Mouse (Mus musculus) lung, adult 18-20 months (tissue): ENCODE measurements around the gene Rela.
A peak's percentile ranks its signal among the peaks of the same experiment; 100 is the strongest.

Source experiments
- DNase-seq, 2 experiments: peaks; one replicate each; pipeline ENCODE4 v3.0.0; 2022; ENCODE audit warnings: mixed read lengths in 2 of 2

The Rela gene

DNA sequence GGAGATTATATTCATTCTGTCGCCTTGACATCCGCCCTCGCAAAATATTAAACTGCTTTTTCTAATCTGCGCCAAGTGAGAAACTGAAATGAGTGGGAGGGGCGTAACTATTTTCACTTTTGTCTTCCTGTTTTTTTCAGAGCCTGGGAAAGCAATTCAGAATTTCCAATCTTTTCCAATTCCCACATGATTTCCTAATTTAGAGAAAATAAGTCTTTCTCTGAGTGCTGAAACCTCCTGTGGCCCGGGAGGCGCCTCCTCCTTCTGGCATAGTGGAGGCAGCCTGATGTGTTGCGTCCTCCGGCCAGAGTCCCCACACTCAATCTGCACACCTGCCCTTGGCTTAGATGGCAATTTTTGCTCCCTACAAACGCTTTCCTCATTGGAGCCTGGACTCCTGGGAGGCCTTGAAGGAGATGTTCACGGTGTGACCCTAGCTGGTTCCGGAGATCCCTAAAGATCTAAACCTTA lies 677 bp upstream of the Rela start:
- DNase-seq, result peak; percentile 47

DNA sequence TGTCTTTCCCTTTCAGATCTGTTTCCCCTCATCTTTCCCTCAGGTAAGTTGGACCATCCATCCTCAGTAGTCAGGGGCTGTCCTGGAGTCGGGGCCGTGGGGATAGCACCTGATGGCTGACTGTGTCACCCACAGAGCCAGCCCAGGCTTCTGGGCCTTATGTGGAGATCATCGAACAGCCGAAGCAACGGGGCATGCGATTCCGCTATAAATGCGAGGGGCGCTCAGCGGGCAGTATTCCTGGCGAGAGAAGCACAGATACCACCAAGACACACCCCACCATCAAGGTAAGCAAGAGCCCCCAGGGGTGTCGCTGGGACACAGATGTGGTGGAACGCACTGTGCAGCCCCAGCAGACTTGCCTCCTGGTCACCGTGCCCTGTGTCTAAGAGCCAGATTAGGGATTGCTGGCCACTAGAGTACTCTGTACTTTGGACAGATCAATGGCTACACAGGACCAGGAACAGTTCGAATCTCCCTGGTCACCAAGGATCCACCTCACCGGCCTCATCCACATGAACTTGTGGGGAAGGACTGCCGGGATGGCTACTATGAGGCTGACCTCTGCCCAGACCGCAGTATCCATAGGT lies 1.2 kb downstream of the Rela start:
- DNase-seq, result no peak

DNA sequence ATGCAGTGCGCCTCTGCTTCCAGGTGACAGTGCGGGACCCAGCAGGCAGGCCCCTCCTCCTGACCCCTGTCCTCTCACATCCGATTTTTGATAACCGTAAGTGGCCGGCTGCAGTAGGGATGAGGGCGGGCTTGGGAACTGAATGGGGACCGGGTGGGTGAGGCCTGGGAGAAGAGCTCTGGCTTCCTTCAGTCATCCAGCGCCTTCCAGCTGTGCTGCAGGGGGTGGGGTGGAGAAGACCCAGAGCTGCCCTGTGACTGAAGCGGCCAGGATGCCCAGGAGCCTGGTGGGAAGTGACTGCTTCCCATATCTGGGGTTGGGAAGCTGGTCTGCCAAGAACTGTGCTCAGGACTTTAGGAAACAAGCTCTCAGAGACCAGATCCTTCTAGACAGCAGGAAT lies 3.1 kb downstream of the Rela start:
- no peak for DNase-seq

DNA sequence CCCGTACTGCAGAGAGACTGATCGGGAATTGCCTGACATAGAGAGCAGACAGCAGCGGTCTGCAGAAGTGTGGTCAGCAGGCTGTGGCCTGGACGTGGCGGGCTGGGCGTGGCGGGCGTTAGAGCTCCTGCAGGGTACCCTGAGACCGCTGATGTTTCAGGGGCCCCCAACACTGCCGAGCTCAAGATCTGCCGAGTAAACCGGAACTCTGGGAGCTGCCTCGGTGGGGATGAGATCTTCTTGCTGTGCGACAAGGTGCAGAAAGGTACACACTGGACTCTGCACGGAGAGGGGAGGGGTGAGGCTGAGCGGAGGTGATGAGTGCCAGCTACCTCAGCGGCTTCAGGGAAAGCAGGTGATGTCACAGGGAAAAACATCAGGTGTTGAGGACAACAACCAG lies 3.7 kb downstream of the Rela start:
- DNase-seq, result no peak

DNA sequence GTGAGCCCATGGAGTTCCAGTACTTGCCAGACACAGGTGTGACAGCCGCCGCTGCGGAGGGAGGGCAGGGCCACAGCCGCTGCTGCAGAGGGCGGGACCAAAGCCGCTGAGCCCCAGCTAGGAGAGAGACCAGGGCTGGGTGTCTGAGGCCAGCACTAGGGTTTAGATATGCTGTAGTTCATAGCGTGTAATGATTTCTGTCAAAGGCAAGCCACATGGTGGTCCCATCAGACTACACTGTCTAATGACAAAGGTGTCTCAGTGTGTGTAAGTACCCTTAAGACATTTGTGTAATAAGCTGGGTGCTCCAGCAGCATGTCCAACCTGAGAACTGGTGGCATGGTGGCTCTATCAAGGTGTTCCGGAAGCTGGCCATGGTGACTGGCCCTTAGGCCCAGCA lies 4.4 kb downstream of the Rela start:
- DNase-seq, result no peak

DNA sequence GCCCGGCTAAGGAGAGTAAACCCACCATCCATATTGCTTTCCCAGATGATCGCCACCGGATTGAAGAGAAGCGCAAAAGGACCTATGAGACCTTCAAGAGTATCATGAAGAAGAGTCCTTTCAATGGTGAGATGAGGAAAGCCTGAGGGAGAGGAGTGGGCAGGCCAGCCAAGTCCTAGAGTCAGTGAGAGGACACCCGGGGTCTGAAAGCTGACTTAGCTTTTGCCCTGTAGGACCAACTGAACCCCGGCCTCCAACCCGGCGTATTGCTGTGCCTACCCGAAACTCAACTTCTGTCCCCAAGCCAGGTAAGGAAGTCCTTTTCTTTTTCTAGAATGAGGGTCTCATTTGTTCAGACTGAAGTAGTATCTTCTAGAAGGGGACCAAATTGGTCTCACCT lies 8.0 kb downstream of the Rela start:
- DNase-seq, result no peak

DNA sequence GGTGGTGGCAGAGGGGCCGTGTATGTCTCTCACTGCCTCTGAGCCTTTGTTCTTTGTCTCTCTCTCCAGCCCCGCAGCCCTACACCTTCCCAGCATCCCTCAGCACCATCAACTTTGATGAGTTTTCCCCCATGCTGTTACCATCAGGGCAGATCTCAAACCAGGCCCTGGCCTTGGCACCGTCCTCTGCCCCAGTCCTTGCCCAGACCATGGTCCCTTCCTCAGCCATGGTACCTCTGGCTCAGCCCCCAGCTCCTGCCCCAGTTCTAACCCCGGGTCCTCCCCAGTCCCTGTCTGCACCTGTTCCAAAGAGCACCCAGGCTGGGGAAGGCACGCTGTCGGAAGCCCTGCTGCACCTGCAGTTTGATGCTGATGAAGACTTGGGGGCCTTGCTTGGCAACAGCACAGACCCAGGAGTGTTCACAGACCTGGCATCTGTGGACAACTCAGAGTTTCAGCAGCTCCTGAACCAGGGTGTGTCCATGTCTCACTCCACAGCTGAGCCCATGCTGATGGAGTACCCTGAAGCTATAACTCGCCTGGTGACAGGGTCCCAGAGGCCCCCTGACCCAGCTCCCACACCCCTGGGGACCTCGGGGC lies 9.5 kb downstream of the Rela start:
- DNase-seq, result no peak

DNA sequence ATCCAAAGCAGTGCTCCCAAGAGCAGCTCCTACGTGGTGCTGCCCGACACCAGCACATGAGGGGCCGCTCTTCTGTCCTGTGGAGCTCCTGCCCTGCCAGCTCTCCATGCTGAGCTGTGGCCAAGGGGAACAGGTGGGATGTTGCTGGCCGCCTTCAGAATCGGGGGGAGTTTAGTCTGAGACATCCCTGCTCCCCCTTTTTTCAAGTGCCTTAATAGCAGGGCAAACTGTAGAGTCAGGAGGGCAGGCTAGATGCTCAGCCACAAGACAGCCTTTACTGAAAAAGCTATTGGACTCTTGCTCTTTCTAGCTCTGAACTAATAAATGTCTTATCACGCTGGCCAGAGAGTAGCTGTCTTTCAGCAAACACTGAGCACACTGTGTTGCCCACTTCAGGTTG lies 10.5 kb downstream of the Rela start:
- no peak for DNase-seq

DNA sequence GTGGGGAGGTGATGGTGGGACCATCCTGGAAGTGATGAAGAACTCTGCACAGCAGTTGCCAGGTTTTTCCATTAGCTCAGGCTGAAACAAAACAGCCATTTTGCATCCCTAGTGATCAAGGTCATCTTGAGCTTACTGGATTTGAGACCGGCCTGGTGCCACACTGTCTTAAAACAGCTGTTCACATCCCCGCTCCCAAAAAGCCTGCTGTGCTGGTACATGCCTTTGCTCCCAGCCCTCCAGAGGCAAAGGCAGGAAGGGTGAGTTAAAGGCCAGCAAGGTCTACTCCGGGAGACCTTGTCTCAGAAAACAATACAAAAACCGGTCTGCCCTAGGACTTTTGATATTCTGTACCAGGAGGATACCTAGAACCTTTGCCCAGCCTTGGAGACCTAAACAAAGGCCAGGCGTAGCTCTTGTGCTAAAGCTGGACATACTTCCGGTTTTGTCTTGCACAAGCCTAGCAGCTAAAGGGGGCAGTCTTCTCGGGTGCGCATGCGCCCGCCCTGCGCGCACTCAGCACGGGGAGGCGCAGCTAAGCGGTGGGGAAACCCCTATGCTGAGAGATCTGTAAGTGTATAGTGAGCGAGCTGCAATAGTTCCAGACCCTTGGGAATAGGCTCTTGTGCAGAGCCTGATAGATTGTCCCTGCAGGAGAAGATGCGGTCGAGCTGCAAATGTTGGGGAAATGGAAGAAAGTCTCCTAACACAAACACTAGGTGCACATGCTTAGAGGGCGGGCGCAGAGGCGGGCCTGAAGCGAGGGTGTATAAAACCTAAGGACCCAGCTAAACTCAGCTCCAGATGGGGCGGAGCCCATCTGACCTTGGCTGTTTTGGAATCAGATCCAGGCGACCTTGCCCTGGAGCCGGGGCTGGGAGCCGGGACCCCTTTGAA lies 11.4 kb downstream of the Rela start:
- peak; percentile 87 to 90 for DNase-seq

DNA sequence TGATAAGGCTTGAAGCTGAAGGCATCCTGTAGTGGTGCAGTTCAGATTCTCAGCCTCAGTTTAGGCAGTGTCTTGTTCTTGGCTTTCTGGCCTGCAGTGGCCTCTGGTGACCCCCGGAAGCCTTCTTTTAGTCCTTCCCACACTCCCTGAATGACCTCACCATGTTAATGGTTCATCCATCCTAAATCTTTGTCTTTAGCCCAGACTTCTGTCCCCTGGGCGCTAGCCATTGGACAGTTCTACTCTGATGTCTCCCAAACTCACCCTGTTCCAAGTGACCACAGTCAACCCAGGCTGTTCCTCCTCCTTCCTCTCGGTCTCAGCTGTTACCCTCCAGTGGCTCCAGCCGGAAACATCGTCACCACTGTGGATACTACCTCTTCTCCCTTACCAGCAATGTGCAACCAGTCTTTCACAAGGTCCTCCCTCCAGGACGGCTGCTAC lies 12.0 kb downstream of the Rela start:
- DNase-seq, result peak; percentile 48 to 51

DNA sequence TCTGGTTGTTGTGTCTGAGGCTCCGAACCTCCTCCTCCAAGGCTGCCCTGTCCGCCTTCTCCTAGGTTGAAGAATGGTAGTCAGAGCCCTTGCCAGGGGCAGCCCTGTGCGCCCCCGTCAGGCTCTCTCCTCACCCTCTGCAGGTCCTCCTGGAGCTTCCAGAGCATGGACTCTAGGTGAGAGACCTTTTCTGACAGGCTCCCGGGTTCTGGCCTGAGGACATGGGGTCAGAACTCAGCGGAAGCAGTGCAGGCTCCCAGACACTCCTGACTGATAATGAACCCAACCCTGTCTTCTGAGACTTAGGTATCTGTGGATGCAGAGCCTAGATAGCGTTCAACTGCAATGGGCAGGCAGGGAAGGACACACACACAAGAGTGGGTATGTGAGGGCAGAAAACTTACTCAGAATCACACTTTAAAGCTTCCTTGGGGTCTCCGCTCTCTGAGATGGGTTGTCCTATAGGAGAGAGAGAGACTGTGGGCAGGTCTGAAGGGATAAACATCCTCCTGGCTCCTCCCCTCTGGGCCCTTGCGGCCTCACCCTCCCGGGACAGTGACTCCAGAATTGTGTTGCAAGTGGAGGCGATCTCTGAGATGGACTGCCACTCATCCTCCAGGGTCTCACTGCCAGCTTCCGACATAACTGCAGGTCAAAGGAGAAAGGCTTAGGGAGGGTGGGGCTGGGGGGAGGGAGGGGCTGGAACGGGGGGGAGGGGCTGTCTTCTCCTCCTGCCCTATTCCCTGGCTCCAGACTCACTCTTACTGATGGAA lies 14.4 kb downstream of the Rela start:
- DNase-seq, result no peak

DNA sequence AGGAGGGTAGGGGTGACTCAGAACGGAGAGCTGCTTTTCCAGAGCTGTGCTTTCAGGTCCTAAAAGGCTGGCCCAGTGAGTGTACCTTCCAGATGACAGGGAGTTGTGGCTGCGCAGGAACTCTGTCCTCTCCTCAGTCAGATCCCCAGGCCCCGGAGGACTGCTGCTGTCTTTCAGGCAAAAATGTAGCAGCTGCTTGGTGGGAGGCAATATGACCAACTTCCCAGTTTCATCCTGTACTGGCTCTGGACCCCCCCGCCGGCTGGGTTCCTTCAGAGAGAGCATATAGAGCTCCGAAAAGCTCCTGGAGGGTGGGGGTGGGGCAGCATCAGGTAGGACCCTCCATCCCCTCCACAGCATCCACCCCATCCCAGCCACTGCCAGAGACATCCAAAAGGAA lies 15.3 kb downstream of the Rela start:
- no peak for DNase-seq

DNA sequence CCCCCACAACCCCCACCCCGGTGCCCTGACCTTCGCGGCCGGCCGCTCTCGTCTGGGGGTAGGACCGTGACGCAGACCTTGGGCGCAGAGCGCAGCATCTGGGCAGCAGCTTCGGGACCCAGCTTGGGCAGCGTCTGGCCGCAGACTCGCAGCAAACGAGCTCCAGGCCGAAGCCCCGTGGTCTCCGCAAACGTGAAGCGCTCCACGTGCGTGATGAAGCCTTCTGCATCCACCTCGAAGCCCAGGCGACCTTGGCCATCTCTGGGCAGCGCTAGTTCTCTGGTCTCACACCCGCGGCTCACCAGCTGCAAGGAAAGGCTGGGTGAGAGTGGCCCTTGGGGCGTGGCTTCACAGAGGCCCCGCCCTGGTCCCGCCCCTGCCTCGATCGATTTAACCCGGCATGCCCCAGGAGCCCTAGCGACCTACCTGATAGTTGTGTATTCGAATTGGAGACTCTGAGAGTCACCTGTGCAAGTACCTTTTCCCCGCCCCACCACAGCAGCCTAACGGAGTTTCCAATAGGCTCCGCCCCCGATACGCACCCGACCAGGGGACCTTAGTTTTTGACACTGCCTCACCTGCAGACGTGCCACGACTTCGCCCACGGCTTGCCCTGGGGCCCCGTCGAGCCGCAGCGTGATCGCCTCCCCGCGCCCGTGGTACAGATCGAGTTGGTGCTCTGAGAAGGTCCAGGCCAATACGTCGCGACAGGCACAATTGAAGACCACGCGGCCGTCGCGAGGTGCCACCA lies 16.9 kb downstream of the Rela start:
- DNase-seq, result no peak

DNA sequence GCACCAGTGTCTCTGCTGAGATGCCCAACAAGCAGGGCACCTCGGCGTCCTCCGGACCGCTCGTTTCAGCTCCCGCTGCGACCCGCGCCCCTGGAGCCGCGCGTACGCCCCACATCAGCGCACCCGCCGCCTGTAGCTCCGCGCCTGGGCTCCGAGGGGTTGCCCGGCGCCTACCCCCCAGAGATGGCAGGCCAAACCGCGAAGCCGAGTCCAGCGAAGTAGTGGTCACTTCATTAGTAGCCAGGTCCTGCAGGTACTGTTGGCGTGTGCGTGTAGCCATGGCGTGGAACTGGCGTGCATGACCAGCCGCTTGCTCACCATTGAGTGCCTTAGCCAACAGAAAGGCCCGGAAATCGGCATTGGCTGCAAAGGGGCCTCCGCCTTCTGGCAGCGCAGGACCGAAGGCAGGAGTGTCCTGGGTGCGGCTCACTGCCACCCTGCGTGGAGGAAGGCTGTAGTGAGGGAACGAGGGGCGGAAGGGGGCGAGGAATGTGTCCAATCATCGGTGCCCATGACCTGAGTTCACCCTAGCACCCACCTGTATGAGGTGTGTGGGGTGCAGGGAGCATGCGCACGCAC lies 17.5 kb downstream of the Rela start:
- no peak for DNase-seq

DNA sequence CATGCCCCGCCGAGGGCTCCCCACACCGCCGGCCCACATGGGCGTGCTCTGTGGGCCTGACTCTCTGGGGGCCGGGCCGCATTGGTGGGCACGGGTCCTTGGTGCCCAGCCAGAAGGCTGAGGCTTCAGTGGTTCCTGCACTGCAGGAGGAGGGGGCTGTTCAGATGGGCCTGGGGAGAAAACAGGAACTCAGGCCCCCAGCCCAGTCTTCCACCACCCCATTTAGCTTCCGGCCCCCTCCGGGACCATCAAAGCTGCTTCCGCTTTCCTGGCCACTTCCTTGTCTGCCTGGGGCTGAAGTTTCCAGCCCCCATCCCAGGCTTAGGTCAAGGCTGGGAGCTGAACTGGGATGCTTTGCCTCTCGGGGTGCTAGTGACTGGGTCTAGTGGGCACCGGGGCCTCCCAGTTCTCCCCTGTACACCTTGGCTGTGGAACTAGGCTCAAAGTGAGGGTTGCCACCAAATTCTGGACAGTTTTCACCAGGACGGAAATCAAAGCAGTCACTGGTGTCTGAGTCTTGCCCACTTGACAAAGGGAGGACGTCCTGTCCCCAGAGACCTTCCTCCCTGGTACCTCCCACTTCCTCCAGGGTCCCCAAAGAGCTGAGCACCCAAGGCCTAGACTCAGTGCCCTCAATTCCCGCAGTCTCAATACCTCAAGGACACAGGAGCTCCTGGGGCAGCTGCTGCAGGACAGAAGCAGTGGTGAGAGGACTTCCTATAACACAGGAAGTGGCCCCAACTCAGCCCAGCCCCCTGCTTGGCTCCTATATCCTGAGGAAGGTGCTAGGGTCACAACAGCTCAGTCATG lies 23.9 kb downstream of the Rela start:
- DNase-seq, result peak; percentile 64 to 71

DNA sequence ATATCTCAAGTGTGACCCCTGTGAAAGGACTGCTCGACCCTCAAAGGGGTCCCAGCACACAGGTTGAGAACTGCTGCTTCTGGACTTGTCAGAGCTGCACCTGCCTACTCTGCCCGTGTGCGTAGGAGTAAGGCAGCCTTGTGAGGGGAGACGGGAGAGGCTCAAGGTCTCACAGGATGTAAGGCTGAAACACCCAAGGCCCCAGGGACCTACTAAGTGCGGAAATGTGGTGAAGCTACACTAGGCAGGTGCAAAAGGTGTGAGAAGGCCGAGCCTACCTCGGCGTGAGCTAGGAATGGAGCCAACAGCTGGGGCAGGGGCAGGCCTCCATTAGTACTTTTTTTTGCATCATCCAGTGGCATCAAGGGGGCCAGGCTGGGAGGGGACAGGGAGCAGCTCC lies 25.0 kb downstream of the Rela start:
- DNase-seq, result no peak

DNA sequence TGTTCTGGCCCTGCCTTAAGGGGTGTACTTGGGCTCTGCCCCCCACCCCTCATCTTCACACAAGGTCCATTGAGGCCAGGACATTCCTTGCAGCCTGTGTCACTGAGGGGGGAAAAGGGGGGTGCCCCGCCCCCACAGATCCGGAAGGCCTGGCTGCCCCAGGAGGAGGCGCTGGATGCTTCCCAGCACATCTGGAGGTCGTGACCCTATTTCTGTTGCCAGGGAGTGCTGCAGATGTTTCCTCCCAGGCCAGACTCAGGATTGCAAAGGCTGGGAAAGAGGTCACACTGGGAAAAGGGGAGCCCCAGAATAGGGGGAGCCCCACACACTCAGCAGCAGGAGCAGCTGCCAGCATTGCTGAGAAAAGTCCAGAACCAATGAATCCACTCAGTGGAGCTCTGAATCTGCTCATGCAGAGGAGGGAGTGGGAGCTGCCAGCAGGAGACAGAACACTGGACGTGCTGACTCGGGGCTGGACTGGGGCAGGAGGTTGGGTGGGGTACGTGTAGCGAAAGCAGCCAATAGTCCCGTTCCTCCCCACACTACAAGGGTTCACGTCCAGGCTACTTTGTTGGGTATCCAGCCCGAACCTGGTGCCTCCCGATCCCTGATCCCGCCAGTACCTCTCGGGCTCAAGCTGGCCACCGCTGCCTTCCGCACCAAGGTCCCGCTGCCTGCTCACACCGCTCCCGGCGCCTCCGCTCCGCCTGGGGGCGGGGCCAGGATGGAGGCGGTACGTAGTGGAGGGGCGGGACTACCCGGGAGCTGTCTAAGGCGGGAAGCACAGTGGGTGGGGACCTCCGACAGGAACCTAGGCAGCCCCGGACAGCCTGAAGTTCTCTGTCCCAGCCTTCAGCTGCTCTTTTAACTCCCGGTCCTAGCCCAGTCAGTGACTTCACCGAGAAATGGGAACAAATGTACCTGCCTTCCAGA lies 26.0 kb downstream of the Rela start, which contains the start of gene Sipa1:
Gene Sipa1, minus strand, starts transcription at position 727 of the 933 bp plus-strand sequence.
- peak; percentile 96 to 97 for DNase-seq

DNA sequence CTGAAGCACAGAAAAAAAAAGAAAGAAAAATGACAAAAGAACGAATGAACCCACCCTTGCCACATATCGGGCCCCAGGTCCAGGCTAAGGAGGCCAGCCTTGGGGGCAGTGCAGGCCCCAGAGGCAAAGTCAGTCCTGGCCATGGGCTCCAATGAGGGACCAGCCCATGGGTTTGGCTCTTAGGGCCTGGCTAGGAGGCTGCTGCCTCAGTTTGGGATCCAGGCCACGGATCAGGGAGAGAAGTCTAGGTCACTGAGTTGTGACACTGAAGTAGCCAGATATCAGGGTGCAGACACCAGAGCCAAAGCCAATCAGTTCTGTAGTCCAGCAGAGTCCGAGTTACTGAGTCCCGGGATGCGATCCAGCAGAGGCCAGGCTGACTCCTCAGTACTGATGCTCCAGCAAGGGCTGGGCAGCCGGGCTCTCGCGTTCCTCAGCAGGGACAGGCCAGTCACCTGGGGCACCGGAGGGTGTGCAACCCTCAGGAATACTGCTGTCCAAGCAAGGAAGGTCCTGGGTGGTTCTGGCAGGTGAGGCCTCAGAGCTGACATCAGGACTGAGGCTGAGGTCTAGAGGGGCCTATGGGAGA lies 27.5 kb downstream of the Rela start:
- DNase-seq, result no peak

DNA sequence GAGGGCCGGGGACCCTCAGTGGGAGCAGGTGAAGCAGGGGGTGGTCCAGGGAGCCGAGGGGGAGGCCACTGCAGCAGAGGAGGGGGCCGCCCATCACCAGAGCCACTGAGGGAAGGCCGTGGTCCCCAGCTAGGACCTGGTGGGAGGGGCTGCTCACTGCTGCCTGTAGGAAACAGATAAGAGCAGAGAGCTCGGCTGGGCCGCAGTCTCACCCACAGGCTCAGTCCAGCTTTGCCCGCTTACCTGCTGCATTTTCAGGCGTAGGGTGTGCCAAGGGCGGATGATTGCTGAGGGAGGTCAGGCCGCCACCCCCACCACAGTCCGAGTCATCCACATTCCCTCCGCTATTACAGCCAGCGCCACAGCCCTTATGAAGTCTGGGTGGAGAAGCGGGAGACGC lies 28.2 kb downstream of the Rela start:
- DNase-seq, result no peak
